Mouse (Mus musculus): ENCODE measurements around the gene Nit2. TPM values are rescaled to one million over a fixed set of nuclear protein-coding genes. Genes with fewer than 3 reads are reported as not detected.

Nit2 gene
- 30.8 and 35.1 TPM in 2 replicates for polyA plus RNA-seq (2015; fragmentation: Nextera tagmentation; extraction: Ambion mirVana)

DNA sequence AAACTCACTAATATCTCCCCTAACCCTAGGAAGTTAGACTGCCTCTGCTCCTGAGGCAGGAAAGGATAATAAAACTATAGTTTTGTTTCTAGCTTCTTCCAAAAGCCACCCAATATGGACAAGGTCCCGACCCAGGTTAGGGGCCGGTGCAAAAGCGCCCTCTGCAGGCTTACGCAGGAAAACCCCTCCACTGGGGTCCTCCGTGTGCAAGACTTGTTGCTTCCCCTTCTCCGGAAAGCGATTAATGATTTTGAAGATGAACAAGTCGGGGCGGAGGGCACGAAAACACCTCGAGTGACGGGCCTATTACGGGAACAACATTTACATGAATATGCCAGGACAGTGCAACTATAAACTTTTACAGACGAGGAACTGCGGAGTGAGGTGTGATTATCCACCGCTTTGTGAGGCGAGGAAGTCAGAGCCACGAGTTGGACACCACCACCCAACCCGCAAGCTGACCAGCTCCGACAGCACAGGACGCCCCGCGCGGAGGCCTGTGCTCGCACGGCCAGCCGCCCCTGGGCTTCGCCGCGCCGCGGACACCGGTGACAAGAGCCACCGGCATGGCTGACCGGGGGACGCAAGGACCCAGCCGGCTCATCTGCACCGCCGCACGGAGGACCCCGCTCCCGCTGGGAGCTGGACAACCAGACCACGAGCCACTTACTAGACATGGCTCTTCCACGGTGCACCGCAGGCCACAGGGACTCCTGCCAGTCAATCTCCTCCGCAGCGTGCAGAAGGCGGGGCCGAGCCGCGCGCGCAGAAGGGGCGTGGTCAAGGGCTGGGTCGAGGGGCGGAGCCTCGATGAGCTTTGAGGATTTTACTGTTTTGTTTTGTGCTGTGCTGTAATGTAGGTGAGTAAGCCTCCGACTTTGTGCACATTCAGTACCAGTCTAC is at the start of gene Nit2:
Nit2 (minus strand) TSS at position 731 of the 903 bp plus-strand sequence.

DNA sequence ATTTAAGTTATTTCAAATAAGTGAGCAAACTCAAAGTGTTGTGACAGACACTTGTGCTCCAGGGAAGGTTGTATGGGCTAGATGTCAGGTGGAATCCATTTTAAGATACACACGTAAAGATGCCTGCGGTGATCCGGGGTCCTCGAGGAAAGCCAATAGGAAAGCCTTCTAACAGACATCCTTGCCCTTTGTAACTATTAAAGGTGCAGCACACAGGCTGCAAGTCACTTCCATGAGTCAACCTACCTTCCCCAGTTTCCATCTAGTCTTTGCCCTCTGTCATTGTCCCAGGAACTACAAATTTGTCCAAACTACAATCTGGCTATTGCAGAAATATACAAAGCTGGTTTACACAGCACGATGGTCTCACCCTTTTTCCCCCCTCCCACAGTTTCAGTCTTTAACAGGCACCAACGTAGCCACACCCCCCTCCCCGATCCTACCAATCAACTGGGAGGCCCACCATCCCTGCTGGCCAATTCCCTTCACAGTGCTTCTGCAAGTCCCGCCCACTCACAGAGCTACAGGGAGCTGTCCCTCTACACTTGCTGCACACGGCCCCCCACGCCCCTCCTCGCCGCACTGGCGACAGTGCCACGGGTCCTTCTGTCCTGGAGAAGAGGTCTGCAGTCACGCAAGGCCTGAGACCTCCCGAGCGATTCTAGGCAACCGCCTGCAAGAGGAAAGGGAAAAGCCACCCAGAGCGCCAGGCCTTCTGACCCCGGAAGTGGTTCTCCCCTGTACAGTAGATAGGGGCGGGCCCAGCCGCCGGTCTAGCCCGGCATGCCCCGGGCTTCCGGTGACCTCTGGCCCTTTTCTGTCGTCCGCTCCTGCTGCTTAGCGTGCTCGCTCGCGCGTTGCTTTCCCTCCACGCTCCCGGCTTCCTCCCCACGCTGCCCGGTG is 46.0 kb downstream of the Nit2 start, which contains the start of gene Tomm70a:
Tomm70a (plus strand) TSS at position 791 of the 903 bp plus-strand sequence.

Other genes with a start within 250 kb of the Nit2 start
- gene Lnp1, start 239.3 kb downstream of the Nit2 start, polyA plus RNA-seq (2015; fragmentation: Nextera tagmentation; extraction: Ambion mirVana): not detected in 2 replicates
- gene Tmem45a2, start 96.0 kb downstream of the Nit2 start, polyA plus RNA-seq (2015; fragmentation: Nextera tagmentation; extraction: Ambion mirVana): 0.12 and 0.69 TPM in 2 replicates
- 22.8 and 24.1 TPM in 2 replicates for gene Tomm70a, start 45.6 kb downstream of the Nit2 start, polyA plus RNA-seq (2015; fragmentation: Nextera tagmentation; extraction: Ambion mirVana)
- gene Tbc1d23, start 64.2 kb upstream of the Nit2 start, polyA plus RNA-seq (2015; fragmentation: Nextera tagmentation; extraction: Ambion mirVana): 14.8 and 14.9 TPM in 2 replicates
- gene Tmem30c, start 125.5 kb upstream of the Nit2 start, polyA plus RNA-seq (2015; fragmentation: Nextera tagmentation; extraction: Ambion mirVana): not detected in 2 replicates
- 8.7 and 12.0 TPM in 2 replicates for gene Filip1l, start 185.8 kb upstream of the Nit2 start, polyA plus RNA-seq (2015; fragmentation: Nextera tagmentation; extraction: Ambion mirVana)